Mouse (Mus musculus) MEL (cell line): ENCODE results near the gene Afg3l1. TPM values are rescaled to one million over a fixed set of nuclear protein-coding genes. Genes with fewer than 3 reads are reported as not detected.

Experiments used
- DNase-seq: peaks from one replicate; pipeline ENCODE4 v3.0.0; 2011; ENCODE audit warnings: low read depth, low spot score
- H3K27ac ChIP-seq: 2 replicates; pipeline ENCODE4 v1.5.1; 2012; ENCODE audit warnings: low read depth, mild to moderate bottlenecking, control low read depth, low read length, moderate library complexity; ENCODE audit not compliant: control insufficient read depth
- H3K27me3 ChIP-seq, 2 experiments: fragments of 150-350 bp in 1 of 2; sonication (generic) in 1 of 2; 2 replicates each; pipeline ENCODE4 v1.6.1; 2012; ENCODE audit warnings: low read length in 2 of 2, mild to moderate bottlenecking in 2 of 2, improper control_type of control experiment in 1 of 2, moderate library complexity in 1 of 2; ENCODE audit not compliant: insufficient read depth in 2 of 2, control insufficient read depth in 1 of 2
- H3K36me3 ChIP-seq, 2 experiments: 2 replicates each; pipeline ENCODE4 v1.6.1; 2012 to 2014; ENCODE audit warnings: low read length in 2 of 2, improper control_type of control experiment in 1 of 2, inconsistent platforms in 1 of 2, mild to moderate bottlenecking in 1 of 2; ENCODE audit not compliant: insufficient read depth in 2 of 2, control insufficient read depth in 1 of 2
- H3K4me1 ChIP-seq, 2 experiments: fragments of 150-350 bp in 1 of 2; sonication (generic) in 1 of 2; 2 replicates each; pipeline ENCODE4 v1.6.1; 2012; ENCODE audit warnings: low read length in 2 of 2, improper control_type of control experiment in 1 of 2, mild to moderate bottlenecking in 1 of 2; ENCODE audit not compliant: insufficient read depth in 2 of 2, control insufficient read depth in 1 of 2
- H3K4me3 ChIP-seq, 2 experiments: fragments of 150-350 bp in 1 of 2; sonication (generic) in 1 of 2; 2 replicates each; pipeline ENCODE4 v1.5.1; 2012; ENCODE audit warnings: low read depth in 2 of 2, low read length in 2 of 2, mild to moderate bottlenecking in 2 of 2, moderate library complexity in 2 of 2, control low read depth in 1 of 2, improper control_type of control experiment in 1 of 2; ENCODE audit not compliant: control insufficient read depth in 1 of 2, insufficient read depth in 1 of 2
- H3K79me2 ChIP-seq: 2 replicates; pipeline ENCODE4 v1.6.1; 2012; ENCODE audit warnings: mild to moderate bottlenecking, low read length, moderate library complexity; ENCODE audit not compliant: control insufficient read depth, poor library complexity, insufficient read depth
- H3K9ac ChIP-seq: 2 replicates; pipeline ENCODE4 v1.6.1; 2012; ENCODE audit warnings: low read depth, mild to moderate bottlenecking, control low read depth, low read length, moderate library complexity; ENCODE audit not compliant: control insufficient read depth, poor library complexity, severe bottlenecking
- H3K9me3 ChIP-seq: fragments of 150-350 bp; sonication (generic); replicated peaks from 2 replicates; pipeline ENCODE4 v1.6.1; 2012; ENCODE audit warnings: mild to moderate bottlenecking, low read length, improper control_type of control experiment, moderate library complexity; ENCODE audit not compliant: insufficient read depth
- CHD2 ChIP-seq: IDR thresholded peaks from 2 replicates; pipeline ENCODE4 v1.6.1; 2011; ENCODE audit warnings: low read length, improper control_type of control experiment
- CTCF ChIP-seq, 3 experiments: IDR thresholded peaks in 2 of 3; conservative IDR thresholded peaks in 1 of 3; 2 replicates each; pipeline ENCODE4 v1.5.1; 2011 to 2012; ENCODE audit warnings: low read length in 3 of 3, low read depth in 2 of 3, mild to moderate bottlenecking in 2 of 3, improper control_type of control experiment in 1 of 3, inconsistent platforms in 1 of 3, mixed read lengths in 1 of 3, moderate library complexity in 1 of 3; ENCODE audit not compliant: control insufficient read depth in 1 of 3, insufficient read depth in 1 of 3, poor library complexity in 1 of 3, severe bottlenecking in 1 of 3
- EP300 ChIP-seq, 2 experiments: IDR thresholded peaks; 2 replicates each; pipeline ENCODE4 v1.6.1; 2011; ENCODE audit warnings: improper control_type of control experiment in 2 of 2, low read length in 2 of 2, low read depth in 1 of 2, mild to moderate bottlenecking in 1 of 2
- ETS1 ChIP-seq: IDR thresholded peaks from 2 replicates; pipeline ENCODE4 v1.6.1; 2012; ENCODE audit warnings: low read depth, mild to moderate bottlenecking, inconsistent platforms, low read length, improper control_type of control experiment, moderate library complexity
- KAT2A ChIP-seq: conservative IDR thresholded peaks from 2 replicates; pipeline ENCODE4 v1.6.1; 2012; ENCODE audit warnings: low read depth, low read length, improper control_type of control experiment, inconsistent platforms
- MAFK ChIP-seq: IDR thresholded peaks from 2 replicates; pipeline ENCODE4 v1.6.1; 2011; ENCODE audit warnings: low read depth, mild to moderate bottlenecking, low read length, improper control_type of control experiment, borderline replicate concordance
- MAX ChIP-seq: IDR thresholded peaks from 2 replicates; pipeline ENCODE4 v1.6.1; 2011; ENCODE audit warnings: low read length, improper control_type of control experiment
- MAZ ChIP-seq: IDR thresholded peaks from 2 replicates; pipeline ENCODE4 v1.6.1; 2012; ENCODE audit warnings: low read depth, mild to moderate bottlenecking, inconsistent platforms, low read length, improper control_type of control experiment
- MEF2A ChIP-seq: IDR thresholded peaks from 2 replicates; pipeline ENCODE4 v1.6.1; 2014; ENCODE audit warnings: low read depth, mild to moderate bottlenecking, inconsistent platforms, low read length, improper control_type of control experiment; ENCODE audit not compliant: poor library complexity, insufficient replicate concordance, severe bottlenecking; ENCODE audit errors: extremely low read depth
- MXI1 ChIP-seq: IDR thresholded peaks from 2 replicates; pipeline ENCODE4 v1.6.1; 2011; ENCODE audit warnings: mild to moderate bottlenecking, low read depth, low read length, improper control_type of control experiment
- MYC ChIP-seq: IDR thresholded peaks from 2 replicates; pipeline ENCODE4 v1.6.1; 2011; ENCODE audit warnings: low read depth, mild to moderate bottlenecking, low read length, improper control_type of control experiment, moderate library complexity
- NELFE ChIP-seq: IDR thresholded peaks from 2 replicates; pipeline ENCODE4 v1.6.1; 2011; ENCODE audit warnings: low read depth, low read length, improper control_type of control experiment
- NRF1 ChIP-seq: IDR thresholded peaks from 2 replicates; pipeline ENCODE4 v1.6.1; 2014; ENCODE audit warnings: low read depth, mild to moderate bottlenecking, inconsistent platforms, low read length, improper control_type of control experiment, moderate library complexity; ENCODE audit not compliant: poor library complexity, insufficient read depth, severe bottlenecking
- POLR2AphosphoS5 ChIP-seq: IDR thresholded peaks from 2 replicates; pipeline ENCODE4 v1.6.1; 2012; ENCODE audit warnings: low read depth, borderline replicate concordance, mild to moderate bottlenecking, inconsistent platforms, low read length, moderate library complexity, mixed read lengths
- RCOR1 ChIP-seq: IDR thresholded peaks from 2 replicates; pipeline ENCODE4 v1.6.1; 2012; ENCODE audit warnings: low read depth, mild to moderate bottlenecking, inconsistent platforms, low read length, improper control_type of control experiment
- TCF12 ChIP-seq: IDR thresholded peaks from 2 replicates; pipeline ENCODE4 v1.6.1; 2014; ENCODE audit warnings: low read depth, mild to moderate bottlenecking, inconsistent platforms, low read length, improper control_type of control experiment, moderate library complexity
- UBTF ChIP-seq: IDR thresholded peaks from 2 replicates; pipeline ENCODE4 v1.6.1; 2012; ENCODE audit warnings: low read depth, mild to moderate bottlenecking, inconsistent platforms, low read length, improper control_type of control experiment, moderate library complexity, borderline replicate concordance; ENCODE audit not compliant: insufficient read depth
- ZC3H11A ChIP-seq: IDR thresholded peaks from 2 replicates; pipeline ENCODE4 v1.6.1; 2012; ENCODE audit warnings: low read depth, mild to moderate bottlenecking, inconsistent platforms, low read length, improper control_type of control experiment
- ZKSCAN1 ChIP-seq: IDR thresholded peaks from 2 replicates; pipeline ENCODE4 v1.6.1; 2012; ENCODE audit warnings: low read depth, mild to moderate bottlenecking, inconsistent platforms, low read length, improper control_type of control experiment, moderate library complexity
- ZMIZ1 ChIP-seq: IDR thresholded peaks from 2 replicates; pipeline ENCODE4 v1.6.1; 2012; ENCODE audit warnings: low read depth, mild to moderate bottlenecking, inconsistent platforms, low read length, improper control_type of control experiment, moderate library complexity
- polyA plus RNA-seq, 2 experiments: library from polyadenylated mRNA; stranded (reverse) in 1 of 2; unstranded in 1 of 2; fragments of >175 nt in 1 of 2; fragments of >200 nt in 1 of 2; gene quantifications; 2 replicates each; pipeline versions ENCODE4 v1.2.1 to v1.2.4; 2012; ENCODE audit warnings: low replicate concordance in 2 of 2, low read depth in 1 of 2; ENCODE audit not compliant: insufficient read length in 2 of 2, insufficient read depth in 1 of 2, missing spikeins in 1 of 2
- total RNA-seq: library from RNA; depleted of rRNA; stranded (reverse); fragments of 300-350 nt; gene quantifications from 2 replicates; pipeline ENCODE4 v1.2.3, GENCODE M21; 2012

The Afg3l1 gene
- total and polyA plus RNA-seq, 3 experiments = 27.5 to 68.4 TPM; not detected in 1

GRCm38 (mm10) chr8:123507153-123507552 lies 29.4 kb downstream of the Afg3l1 start:
- Histone ChIP-seq H3K4me3 (no peak overlapping the region), H3K79me2 (no peaks in the 10 kb centered on the region), H3K27ac (no peak overlapping the region), H3K4me1 (no peaks in the 10 kb centered on the region), H3K36me3 (peaks cover 0 to 7% of the 10 kb centered on the region in 2 experiments; a peak in 1 of 4 replicates), H3K9me3 (no peaks in the 10 kb centered on the region), H3K9ac (no peak overlapping the region)
- no peak for TF ChIP-seq CHD2
- TF ChIP-seq POLR2AphosphoS5 = no peak
- TF ChIP-seq MYC = no peak
- TF ChIP-seq EP300 (IDR thresholded peaks at IDR 0.05; ENCODE audit: low read depth in 1 of 2, low read length in 2 of 2) = no peak
- TF ChIP-seq MAFK = no peak
- TF ChIP-seq KAT2A = no peak
- no peak for TF ChIP-seq MAX
- no peak for TF ChIP-seq UBTF
- no peak for TF ChIP-seq NRF1
- no peak for TF ChIP-seq ZKSCAN1
- TF ChIP-seq MAZ = no peak
- TF ChIP-seq NELFE = no peak
- TF ChIP-seq RCOR1 = no peak
- TF ChIP-seq ETS1 = no peak
- no peak for TF ChIP-seq ZMIZ1
- TF ChIP-seq CTCF (IDR thresholded peaks at IDR 0.05 in 2 of 3, conservative IDR thresholded peaks at IDR 0.05 in 1 of 3; ENCODE audit: control insufficient read depth in 1 of 3, insufficient read depth in 1 of 3, low read depth in 2 of 3, low read length in 3 of 3, poor library complexity in 1 of 3, severe bottlenecking in 1 of 3) = no peak
- no peak for TF ChIP-seq ZC3H11A
- TF ChIP-seq MXI1 = no peak
- no peak for TF ChIP-seq TCF12
- TF ChIP-seq, all 39 proteins: peak for 0
- no peak for DNase-seq
- H3K27me3 ChIP-seq = no peaks in the 10 kb centered on the region

DNA sequence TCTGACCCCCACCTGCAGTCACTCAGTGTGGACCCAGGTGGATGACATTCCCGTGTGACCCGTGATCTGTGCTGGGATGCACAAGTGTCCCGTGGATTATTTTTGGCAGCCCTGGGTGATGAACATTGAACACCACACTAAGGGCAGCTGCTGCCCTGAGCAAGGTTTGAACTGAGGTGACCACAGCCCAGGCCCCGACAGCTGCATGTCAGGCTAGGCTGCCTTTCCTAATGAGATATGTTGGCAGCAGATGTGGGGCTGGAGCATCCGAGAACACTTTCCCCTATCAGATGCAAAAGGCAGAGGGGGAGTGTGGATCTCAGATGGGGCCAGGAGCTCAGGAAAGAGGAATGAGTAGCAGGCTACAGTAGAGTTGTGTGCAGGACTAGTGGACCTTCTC lies 33.1 kb downstream of the Afg3l1 start:
- TF ChIP-seq MAX (no peak), RCOR1 (no peak), MEF2A (no peak)
- Histone ChIP-seq H3K79me2 (no peaks in the 10 kb centered on the region), H3K27ac (no peak overlapping the region), H3K9ac (no peak overlapping the region), H3K9me3 (no peaks in the 10 kb centered on the region), H3K27me3 (no peaks in the 10 kb centered on the region), H3K36me3 (no peaks in the 10 kb centered on the region; a peak in 1 of 4 replicates), H3K4me1 (no peaks in the 10 kb centered on the region), H3K4me3 (no peak overlapping the region)
- DNase-seq = no peak
